Mouse (Mus musculus): ENCODE results near the gene Cacng5.

DNA sequence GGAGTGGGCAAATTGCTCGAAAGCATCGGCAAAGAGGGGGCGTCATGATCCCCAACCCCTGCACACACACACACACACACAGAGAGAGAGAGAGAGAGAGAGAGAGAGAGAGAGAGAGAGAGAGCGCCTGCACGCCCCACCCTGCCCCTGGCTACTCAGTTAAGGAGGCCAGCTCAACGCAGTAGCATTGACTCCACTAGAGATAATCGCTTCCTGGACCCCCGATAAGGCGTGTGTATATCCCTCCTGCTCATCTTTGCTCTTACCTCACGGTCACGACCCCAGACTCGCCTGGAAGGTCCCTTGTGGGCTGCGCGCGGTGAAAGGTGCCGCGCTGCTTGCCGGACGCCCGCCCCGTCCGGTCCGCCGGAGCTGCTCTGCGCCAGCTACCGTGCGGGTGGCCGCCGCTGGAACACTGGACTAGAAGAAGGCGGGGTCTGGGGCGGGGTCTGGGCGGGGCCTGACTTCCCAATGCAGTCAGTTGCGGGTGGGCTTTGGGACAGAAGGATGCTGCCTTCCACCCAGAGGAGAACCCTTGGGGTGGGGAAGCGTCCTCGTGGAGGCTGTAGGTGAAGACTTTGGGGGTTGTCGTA, at the start of gene Cacng5:
- TF ChIP-seq CTCF (IDR thresholded peaks at IDR 0.05; ENCODE audit: low read depth) (no peak), EP300 (optimal IDR thresholded peaks at IDR 0.05) (no peak)

All from stomach, postnatal 0 days (tissue).